Mouse (Mus musculus): ENCODE measurements around the gene Myo1a.

Gene Myo1a

GRCm38 (mm10) chr10:127763914-127764680 lies 59.1 kb downstream of the Myo1a start:
- peak; percentile 50 to 60 for DNase-seq

- DNase-seq: no peak
These were observed 61.6 kb downstream of the Myo1a start for GRCm38 (mm10) chr10:127766564-127766963.

Measured in cerebellum, postnatal 25 days (tissue).